Mouse (Mus musculus) heart, postnatal 10 days (tissue): ENCODE measurements around the gene Slc4a11. TPM values are rescaled to one million over a fixed set of nuclear protein-coding genes. Genes with fewer than 3 reads are reported as not detected.
"Not testable (repeated sequence)": the region's sequence is repeated elsewhere in the genome, so short reads cannot be mapped to it uniquely, and the experiment has no call there.

ENCODE experiments used
- DNase-seq, 2 experiments: peaks; one replicate each; pipeline ENCODE4 v3.0.0; 2021
- intact Hi-C: fragments of 180-260 bp; cut with DNase I; formaldehyde crosslinking; loops from one replicate; pipeline ENCODE4 v1.15.1; 2025
- total RNA-seq, 2 experiments: library from RNA; stranded (reverse); gene quantifications; 2 replicates each; pipeline ENCODE4 v1.2.3; 2021

Gene Slc4a11
- total RNA-seq, 2 experiments from 2014 or later, result 0.20 to 0.38 TPM

- DNase-seq, result no peak
- intact Hi-C loops, result no loop called here
Measured at GRCm38 (mm10) chr2:130681531-130681930, 15.8 kb downstream of the Slc4a11 start.

GRCm38 (mm10) chr2:130679899-130680298, 17.4 kb downstream of the Slc4a11 start:
- DNase-seq, result no peak
- intact Hi-C loops, result no loop called here

GRCm38 (mm10) chr2:130679154-130679553, 18.2 kb downstream of the Slc4a11 start:
- intact Hi-C loops, result no loop called here

GRCm38 (mm10) chr2:130677211-130677610, 20.1 kb downstream of the Slc4a11 start:
- no peak for DNase-seq
- intact Hi-C loops, result no loop called here

More at GRCm38 (mm10) chr2:130679154-130679553, 18.2 kb downstream of the Slc4a11 start:
- no peak for DNase-seq

- DNase-seq, result peak; percentile 90
- intact Hi-C loops, result no loop called here
Measured at GRCm38 (mm10) chr2:130667559-130667958, 29.8 kb downstream of the Slc4a11 start, which contains the start of gene Itpa. Itpa (plus strand) TSS chr2:130667610.

- intact Hi-C loops, result no loop called here
- DNase-seq, result peak; percentile 94 to 95
Measured at GRCm38 (mm10) chr2:130664102-130664701, 33.1 kb downstream of the Slc4a11 start, which contains the start of gene Ddrgk1. Ddrgk1 (minus strand) TSS chr2:130664659.

GRCm38 (mm10) chr2:130663342-130663741, 34.0 kb downstream of the Slc4a11 start:
- intact Hi-C loops, result no loop called here

GRCm38 (mm10) chr2:130658530-130658929, 38.8 kb downstream of the Slc4a11 start:
- intact Hi-C loops, result no loop called here
- DNase-seq, result no peak

More at GRCm38 (mm10) chr2:130663342-130663741, 34.0 kb downstream of the Slc4a11 start:
- no peak for DNase-seq

GRCm38 (mm10) chr2:130657541-130657940, 39.8 kb downstream of the Slc4a11 start:
- intact Hi-C loops, result no loop called here
- DNase-seq, result no peak

GRCm38 (mm10) chr2:130656536-130656935, 40.8 kb downstream of the Slc4a11 start:
- intact Hi-C loops, result no loop called here

GRCm38 (mm10) chr2:130655660-130656339, 41.5 kb downstream of the Slc4a11 start:
- intact Hi-C loops, result no loop called here

More at GRCm38 (mm10) chr2:130656536-130656935, 40.8 kb downstream of the Slc4a11 start:
- no peak for DNase-seq

GRCm38 (mm10) chr2:130653760-130654159, 43.6 kb downstream of the Slc4a11 start:
- DNase-seq, result no peak
- intact Hi-C loops, result no loop called here

More at GRCm38 (mm10) chr2:130655660-130656339, 41.5 kb downstream of the Slc4a11 start:
- no peak for DNase-seq

- DNase-seq, result no peak
- intact Hi-C loops, result no loop called here
Measured at GRCm38 (mm10) chr2:130653303-130653702, 44.0 kb downstream of the Slc4a11 start.

- intact Hi-C loops, DNase-seq: not testable (repeated sequence)
Measured at GRCm38 (mm10) chr2:130649028-130649427, 48.3 kb downstream of the Slc4a11 start.

- DNase-seq, result no peak
- intact Hi-C loops, result no loop called here
Measured at GRCm38 (mm10) chr2:130645198-130645597, 52.1 kb downstream of the Slc4a11 start.

- DNase-seq, result peak; percentile 94 to 95
- intact Hi-C loops, result no loop called here
Measured at GRCm38 (mm10) chr2:130642684-130643369, 54.5 kb downstream of the Slc4a11 start, which contains the start of gene Lzts3. Lzts3 (minus strand) TSS chr2:130642803.

- intact Hi-C loops, result no loop called here
- DNase-seq, result no peak
Measured at GRCm38 (mm10) chr2:130642197-130642660, 55.1 kb downstream of the Slc4a11 start.

GRCm38 (mm10) chr2:130641351-130642025, 55.8 kb downstream of the Slc4a11 start:
- no peak for DNase-seq
- intact Hi-C loops, result no loop called here

GRCm38 (mm10) chr2:130639276-130639675, 58.0 kb downstream of the Slc4a11 start:
- DNase-seq, result no peak
- intact Hi-C loops, result no loop called here

GRCm38 (mm10) chr2:130638101-130638611, 59.2 kb downstream of the Slc4a11 start:
- DNase-seq, result no peak
- intact Hi-C loops, result no loop called here
